Mouse (Mus musculus) kidney, postnatal 25 days (tissue): ENCODE measurements around the gene Crabp1.

ENCODE experiments used
- DNase-seq, 2 experiments: peaks; one replicate each; pipeline ENCODE4 v3.0.0; 2021; ENCODE audit warnings: mixed read lengths in 2 of 2

Crabp1 gene

DNA sequence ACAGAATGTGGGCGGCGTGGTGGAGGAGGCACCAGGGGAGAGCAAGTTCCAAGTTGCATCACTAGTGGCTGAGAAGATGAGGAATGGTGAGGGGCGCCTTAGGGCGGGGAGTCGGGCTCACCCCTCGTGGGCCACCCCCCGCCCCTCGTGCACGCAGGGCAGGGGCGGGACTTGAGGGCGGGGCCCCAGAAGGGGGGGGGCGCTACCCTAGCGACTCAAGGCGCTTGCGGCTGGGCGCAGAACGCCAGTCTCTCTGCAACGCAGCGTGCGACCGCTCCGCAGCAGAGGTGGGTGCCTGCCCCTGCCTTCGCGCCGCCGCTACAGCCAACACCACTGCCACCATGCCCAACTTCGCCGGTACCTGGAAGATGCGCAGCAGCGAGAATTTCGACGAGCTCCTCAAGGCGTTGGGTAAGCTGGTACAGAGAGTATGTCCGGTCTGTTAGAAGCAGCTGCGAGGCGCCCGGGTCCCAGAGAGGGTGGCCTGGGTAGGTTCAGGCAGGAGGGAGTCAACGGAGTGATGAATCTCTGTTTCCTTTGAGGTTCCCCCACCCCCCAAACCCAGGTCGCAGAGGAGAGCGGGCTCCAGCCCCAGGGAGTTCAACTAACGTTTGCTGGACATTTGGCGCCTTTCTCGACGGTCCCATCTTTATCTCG, at the start of gene Crabp1:
TSS of gene Crabp1 (plus strand) at position 188 of the 657 bp plus-strand sequence.
- DNase-seq: no peak

GRCm38 (mm10) chr9:54715776-54716175, 48.8 kb upstream of the Crabp1 start:
- DNase-seq: peak; percentile 41 to 63

DNA sequence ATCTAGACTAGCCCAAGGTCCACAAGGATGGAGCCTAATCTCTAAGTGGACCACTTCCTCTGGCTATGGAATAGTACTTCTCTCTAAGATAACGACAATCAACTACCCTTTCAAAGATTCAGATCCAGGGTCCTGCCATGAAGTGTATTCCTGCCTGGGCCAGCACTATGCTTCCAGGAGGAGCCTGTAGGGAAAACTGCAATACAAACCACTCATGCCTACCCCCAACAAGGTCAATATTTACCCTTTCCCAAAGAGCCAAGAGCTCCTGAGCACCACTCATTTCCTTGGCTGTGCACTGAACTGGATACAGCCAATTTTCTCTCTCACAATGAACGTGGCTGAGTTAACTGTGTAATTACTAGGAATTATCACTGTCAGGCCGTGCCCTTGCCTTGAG, 47.0 kb upstream of the Crabp1 start:
- DNase-seq: no peak

DNA sequence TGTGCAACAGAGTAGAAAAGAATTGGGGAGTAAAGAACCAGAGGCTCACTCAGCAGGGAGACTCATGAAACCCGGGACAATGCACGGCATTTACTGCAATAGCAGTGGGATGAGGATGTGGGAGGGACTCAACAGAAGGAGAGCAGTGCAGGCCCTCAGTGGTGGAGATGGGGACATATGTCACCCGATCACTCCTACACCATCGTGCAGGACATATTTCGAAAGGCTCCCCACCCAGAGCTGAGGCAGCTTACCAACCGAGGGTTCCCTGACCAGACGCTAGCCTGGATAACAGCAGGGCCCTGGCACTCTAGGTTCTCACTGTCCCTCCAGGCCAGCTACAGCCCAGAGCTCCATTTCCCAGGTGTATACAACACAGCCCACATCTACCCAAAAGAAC, 42.4 kb upstream of the Crabp1 start:
- no peak for DNase-seq

DNA sequence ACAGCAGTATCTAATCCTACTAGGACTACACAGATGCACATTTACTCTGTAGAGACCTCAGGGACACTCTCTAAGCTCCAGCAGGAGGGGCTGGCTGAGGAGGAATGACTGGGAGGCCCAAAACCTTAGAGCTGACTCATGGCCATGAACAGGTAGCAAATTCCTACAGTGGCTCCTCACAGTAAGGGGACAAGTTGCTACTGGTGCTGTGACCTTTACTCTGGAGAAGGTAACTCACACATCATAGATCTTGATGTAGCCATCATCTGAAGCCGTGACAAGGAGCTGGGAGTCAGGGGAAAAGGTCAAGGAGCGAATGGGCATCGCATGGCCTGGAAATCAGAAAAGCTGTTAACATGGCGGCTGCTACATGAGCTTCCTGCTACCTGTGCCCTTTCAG, 42.0 kb upstream of the Crabp1 start:
- DNase-seq: no peak

GRCm38 (mm10) chr9:54726315-54726714, 38.2 kb upstream of the Crabp1 start:
- DNase-seq: no peak

DNA sequence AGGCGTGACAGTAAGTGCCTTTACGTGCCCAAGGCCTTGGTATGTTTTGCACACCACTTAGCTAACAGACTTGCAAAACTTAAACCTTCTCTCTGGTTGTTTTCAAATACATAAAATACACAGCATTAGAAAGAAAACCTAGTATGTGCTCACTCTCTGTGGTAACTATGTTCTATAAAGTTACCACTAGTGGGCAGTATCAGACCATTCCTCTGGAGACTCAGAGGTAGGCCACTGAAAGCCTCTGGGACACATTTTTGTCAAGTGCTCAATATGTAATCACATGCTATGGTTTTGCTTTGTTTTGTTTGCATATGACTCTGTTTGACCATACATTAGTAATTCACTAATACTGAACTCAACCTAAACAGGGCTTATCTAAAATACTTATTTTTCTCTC, 32.4 kb upstream of the Crabp1 start:
- DNase-seq: no peak

DNA sequence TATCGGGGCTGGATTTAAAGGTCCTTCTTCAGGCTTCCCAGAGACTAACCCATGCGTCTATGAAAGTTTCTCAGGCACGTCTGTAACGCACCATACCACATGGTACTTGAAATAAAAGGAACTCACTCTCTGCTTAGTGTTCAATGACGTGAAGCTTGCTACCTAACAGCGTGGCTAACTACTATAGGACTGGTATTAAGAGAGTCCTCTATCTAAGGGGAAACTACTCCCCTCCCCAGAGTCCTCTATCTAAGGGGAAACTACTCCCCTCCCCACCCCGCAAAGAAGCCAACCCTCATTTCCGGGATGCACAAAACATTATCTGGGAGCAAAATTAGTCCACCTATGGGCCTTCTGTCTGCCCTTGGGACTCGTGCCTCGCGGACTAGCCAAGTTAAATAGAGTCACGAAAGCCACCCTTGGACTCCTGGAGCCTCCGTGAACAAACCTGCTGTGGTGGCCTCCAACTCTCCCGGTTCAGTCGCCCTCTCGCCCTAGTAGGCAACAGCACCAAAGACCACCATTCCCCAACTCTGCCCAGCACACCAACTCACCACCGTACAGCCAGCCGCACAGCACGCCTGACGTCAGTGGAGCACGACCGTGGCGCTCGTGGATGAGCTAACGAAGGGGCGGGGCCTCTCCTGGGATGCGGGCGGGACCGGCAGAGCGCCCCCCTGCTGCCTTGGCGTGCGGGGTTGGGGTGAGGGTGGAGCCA, 30.5 kb upstream of the Crabp1 start, which contains the start of gene Wdr61:
TSS of gene Wdr61 (minus strand) at position 599 of the 718 bp plus-strand sequence.
- DNase-seq: peak; percentile 98

- no peak for DNase-seq
Observed at GRCm38 (mm10) chr9:54734639-54735252, 29.8 kb upstream of the Crabp1 start.

DNA sequence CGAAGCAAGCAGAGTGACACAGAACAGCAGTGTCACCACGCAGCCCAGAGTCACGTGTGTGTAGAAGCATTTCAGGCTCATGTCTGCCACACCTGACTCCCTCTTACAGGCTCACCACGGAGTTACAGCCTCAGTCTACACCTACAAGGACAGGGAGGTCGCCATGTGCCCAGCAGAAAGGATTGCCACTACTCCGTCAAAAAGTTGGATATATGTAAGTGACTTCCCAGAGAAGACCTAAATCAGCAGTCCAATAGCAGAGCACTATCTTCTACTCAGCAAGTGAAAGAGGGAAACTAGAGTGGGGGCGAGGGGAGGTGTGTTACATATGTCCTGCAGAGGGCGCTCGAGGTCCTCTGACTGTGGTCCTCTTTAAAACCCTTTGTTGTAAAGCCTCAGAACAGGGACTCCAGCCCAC, 28.3 kb upstream of the Crabp1 start:
- DNase-seq: peak in 1 of 2 experiments; percentile 76

DNA sequence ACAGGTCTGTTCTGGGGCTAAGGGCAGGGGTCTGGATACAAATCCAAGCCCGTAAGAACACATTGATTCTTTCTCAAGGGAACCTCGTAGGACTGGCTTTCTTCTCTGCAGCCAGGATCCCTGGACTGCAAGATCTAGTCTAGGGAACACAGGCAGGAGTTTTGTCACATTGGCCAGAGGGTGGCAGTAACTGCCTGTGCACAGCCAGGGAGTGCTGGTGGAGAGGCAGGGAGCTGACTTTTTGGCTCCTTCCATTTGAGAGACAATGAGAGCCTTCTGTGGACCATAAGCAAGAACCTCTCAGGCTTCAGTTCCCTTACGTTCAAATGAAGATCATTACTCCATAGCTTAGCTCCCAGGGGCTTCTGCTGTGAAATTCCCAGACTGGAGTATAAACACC, 26.2 kb upstream of the Crabp1 start:
- DNase-seq: peak; percentile 60 to 64

DNA sequence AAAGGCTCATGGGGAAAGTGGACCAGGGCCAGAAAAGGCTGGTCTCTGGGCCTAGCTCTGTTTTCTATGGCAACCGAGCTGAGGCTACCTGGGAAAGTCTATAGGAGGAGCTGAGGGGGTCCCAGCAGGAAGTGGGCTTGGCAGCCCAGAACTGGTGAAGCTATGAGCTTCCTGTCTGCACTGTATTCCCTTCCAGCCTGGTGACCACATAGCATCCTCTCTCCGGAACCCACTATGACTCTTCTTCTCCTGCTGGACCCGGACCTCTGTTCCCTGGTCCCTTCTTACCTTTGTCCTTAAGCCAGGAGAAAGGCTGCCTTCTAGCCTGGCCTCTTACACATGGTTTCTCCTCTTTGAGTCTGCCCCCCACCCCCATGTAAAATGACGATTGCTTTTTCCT, 20.7 kb upstream of the Crabp1 start:
- DNase-seq: no peak

- DNase-seq: no peak
Observed at GRCm38 (mm10) chr9:54745740-54746370, 18.7 kb upstream of the Crabp1 start.

DNA sequence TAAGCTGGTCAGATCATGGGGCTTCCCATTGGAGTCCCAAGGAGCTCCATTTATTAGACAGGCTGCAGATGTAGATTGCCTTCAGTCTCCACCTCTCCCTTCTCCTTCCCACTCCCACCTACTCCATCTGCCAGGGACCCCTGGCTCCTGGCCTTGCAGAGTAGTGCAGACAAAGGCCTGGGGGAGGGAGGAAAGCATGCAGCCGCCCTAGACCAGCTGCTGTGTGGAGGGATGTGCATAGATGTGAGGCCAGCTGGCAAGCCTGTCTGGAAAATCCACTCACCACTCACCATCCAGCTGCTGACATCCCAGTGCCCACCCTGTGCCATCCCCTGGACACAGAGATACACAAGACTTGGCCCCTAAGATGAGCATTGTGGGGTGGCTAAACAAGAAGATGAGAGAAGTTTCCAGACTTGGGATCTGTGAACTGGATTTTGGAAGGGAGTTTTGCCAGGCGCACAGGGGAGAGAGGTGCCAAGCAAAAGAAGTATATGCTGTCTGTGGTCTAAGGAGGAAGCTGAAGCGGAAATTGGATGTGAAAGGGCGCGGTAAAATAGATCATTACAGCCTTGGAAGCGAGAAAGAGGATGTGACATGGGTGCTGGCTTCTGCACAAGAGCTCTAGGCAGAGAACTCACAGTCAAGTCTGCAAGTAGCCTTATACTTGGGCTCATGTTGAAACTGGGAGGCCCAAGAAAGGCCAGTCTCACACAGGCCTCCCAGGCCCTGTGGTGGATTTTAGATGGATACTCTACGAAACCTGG, 14.2 kb upstream of the Crabp1 start:
- no peak for DNase-seq

DNA sequence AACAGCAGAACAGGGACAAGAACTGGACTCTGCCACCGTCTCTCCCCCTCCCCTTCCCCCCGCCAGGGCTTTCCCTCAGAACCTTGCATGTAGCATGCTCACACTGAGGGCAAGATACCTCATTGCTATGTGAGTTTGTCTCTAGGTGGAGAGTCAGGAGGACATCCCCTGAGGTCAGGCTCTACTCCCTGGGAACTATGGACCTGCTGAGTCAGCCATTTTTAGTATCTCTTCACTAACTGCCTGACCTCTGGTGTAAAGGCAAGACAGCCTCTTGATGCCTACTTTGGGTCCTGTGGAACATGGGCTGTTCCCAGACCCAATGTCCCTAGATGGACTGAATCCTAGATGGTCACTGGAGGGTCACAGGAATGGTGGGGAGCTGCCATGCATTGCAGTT, 12.9 kb upstream of the Crabp1 start:
- DNase-seq: no peak

DNA sequence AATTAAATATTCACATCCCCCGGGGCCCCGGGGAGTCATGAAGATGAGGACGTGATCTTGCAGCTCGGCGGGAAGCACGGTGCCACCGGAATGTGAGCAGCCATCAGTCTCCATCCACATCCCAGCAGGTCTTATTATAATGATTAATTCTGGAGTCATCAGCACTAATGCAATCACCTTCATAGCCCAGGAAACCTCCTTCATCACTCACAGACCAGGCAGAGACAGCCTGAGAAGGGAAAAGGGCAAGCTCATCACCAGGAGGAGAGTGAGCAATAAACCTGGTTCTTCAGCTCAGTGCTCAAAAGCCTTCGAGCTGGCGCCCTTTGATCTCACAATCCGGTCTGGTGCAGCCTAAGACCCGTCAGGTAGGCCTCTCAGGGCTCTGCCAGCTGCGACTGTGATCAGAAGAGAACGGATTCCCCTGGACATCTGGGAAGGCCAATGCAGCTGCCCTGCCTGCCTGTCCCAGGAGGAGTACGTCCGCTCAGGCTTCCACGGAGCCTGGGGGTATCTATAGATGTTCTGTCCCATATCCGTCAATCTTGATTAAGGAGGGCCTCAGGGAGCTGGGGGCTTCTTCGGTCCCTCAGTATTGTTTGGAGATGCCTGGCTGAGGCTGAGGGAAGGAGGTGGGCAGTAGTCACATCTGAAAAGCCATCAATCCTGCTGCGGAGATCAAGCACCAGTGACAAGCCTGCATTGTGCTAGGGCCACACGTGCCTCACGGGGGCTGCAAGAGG, 12.2 kb upstream of the Crabp1 start:
- DNase-seq: peak; percentile 32 to 68

- no peak for DNase-seq
Observed at GRCm38 (mm10) chr9:54752944-54753295, 11.6 kb upstream of the Crabp1 start.

- DNase-seq: peak; percentile 46 to 62
Observed at GRCm38 (mm10) chr9:54759592-54759991, 5.0 kb upstream of the Crabp1 start.

GRCm38 (mm10) chr9:54764091-54764490, 457 bp upstream of the Crabp1 start:
- DNase-seq: no peak

DNA sequence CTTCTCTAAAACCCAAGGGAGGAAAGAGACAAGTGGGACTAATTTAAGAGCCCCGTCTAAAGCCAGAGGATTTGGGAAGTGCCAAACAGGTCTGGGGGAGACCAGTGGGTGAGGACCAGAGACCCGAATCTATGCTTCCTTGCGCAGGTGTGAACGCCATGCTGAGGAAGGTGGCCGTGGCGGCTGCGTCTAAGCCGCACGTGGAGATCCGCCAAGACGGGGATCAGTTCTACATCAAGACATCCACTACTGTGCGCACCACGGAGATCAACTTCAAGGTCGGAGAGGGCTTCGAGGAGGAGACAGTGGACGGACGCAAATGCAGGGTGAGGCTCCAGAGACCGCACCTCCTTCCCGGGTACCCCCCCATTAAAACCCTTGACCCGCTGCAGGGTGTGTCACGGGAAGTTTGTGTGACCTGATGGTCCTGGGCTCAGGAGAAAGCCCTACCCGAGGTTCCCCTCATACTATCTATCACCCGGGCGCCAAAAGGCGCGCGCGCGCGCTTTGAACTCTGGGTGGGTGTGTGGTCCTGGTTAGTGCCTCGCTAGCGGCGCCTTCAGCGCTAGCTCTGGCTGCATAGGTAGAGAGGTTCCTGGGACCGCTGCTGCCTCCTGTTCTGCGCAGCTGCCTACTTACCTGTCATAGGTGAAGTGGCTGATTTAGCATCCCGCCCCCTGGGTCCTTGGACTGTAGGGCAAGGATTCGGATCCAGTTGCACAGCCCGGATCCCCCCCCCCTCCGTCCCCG, 963 bp downstream of the Crabp1 start:
- no peak for DNase-seq

- DNase-seq: no peak
Observed at GRCm38 (mm10) chr9:54770140-54770780, 5.7 kb downstream of the Crabp1 start.
